Mouse (Mus musculus) intestine, embryonic 15.5 days (tissue): Measurements from ENCODE around the gene Scyl3. TPM values are rescaled to one million over a fixed set of nuclear protein-coding genes. Genes with fewer than 3 reads are reported as not detected.

Experiments
- ATAC-seq: fragments of 200-750 bp; cut with Nextera tagmentation; 2 replicates; pipeline ENCODE4 v1.8.0; 2017; ENCODE audit warnings: moderate TSS enrichment, moderate library complexity
- H3K27ac ChIP-seq: fragments of 300-500 bp; sonication (generic); 2 replicates; pipeline ENCODE4 v1.5.1; 2015; ENCODE audit warnings: mild to moderate bottlenecking, inconsistent platforms
- H3K27me3 ChIP-seq: fragments of 300-500 bp; sonication (generic); replicated peaks from 2 replicates; pipeline ENCODE4 v1.6.1; 2015; ENCODE audit warnings: inconsistent platforms
- H3K36me3 ChIP-seq: fragments of 300-500 bp; sonication (generic); 2 replicates; pipeline ENCODE4 v1.6.1; 2015; ENCODE audit warnings: inconsistent platforms
- H3K4me1 ChIP-seq: fragments of 300-500 bp; sonication (generic); replicated peaks from 2 replicates; pipeline ENCODE4 v1.6.1; 2015; ENCODE audit warnings: inconsistent platforms
- H3K4me2 ChIP-seq: fragments of 300-500 bp; sonication (generic); replicated peaks from 2 replicates; pipeline ENCODE4 v1.6.1; 2015; ENCODE audit warnings: mild to moderate bottlenecking, inconsistent platforms
- H3K4me3 ChIP-seq: fragments of 300-500 bp; sonication (generic); replicated peaks from 2 replicates; pipeline ENCODE4 v1.5.1; 2015; ENCODE audit warnings: inconsistent platforms
- H3K9ac ChIP-seq: fragments of 300-500 bp; sonication (generic); 2 replicates; pipeline ENCODE4 v1.6.1; 2015; ENCODE audit warnings: inconsistent platforms
- H3K9me3 ChIP-seq: fragments of 300-500 bp; sonication (generic); 2 replicates; pipeline ENCODE4 v1.6.1; 2016; ENCODE audit warnings: inconsistent platforms
- WGBS: fragments of 180-500 bp; shearing (Covaris S2); methylation state at CpG from one replicate; pipeline ENCODE4 v1.1.7; 2015; 5-methylcytosine and 5-hydroxymethylcytosine counted together
- polyA plus RNA-seq: library from polyadenylated mRNA; unstranded; fragments of >200 nt; fragmentation: Nextera tagmentation; extraction: Ambion mirVana; gene quantifications from 2 replicates; pipeline ENCODE4 v1.2.1, GENCODE M21; 2015

Gene Scyl3
- polyA plus RNA-seq, 1 experiment from 2014 or later = 16.8 TPM

GRCm38 (mm10) chr1:163911981-163912380, 16.9 kb upstream of the Scyl3 start:
- Histone ChIP-seq H3K27me3 (no peaks in the 10 kb centered on the region), H3K27ac (no peak overlapping the region), H3K9me3 (no peaks in the 10 kb centered on the region), H3K4me1 (no peaks in the 10 kb centered on the region), H3K36me3 (no peaks in the 10 kb centered on the region), H3K4me2 (no peak overlapping the region), H3K4me3 (no peak overlapping the region), H3K9ac (no peak overlapping the region)
- WGBS = 89% methylated on average over 11 of the region's 11 CpGs
- ATAC-seq = no peak

DNA sequence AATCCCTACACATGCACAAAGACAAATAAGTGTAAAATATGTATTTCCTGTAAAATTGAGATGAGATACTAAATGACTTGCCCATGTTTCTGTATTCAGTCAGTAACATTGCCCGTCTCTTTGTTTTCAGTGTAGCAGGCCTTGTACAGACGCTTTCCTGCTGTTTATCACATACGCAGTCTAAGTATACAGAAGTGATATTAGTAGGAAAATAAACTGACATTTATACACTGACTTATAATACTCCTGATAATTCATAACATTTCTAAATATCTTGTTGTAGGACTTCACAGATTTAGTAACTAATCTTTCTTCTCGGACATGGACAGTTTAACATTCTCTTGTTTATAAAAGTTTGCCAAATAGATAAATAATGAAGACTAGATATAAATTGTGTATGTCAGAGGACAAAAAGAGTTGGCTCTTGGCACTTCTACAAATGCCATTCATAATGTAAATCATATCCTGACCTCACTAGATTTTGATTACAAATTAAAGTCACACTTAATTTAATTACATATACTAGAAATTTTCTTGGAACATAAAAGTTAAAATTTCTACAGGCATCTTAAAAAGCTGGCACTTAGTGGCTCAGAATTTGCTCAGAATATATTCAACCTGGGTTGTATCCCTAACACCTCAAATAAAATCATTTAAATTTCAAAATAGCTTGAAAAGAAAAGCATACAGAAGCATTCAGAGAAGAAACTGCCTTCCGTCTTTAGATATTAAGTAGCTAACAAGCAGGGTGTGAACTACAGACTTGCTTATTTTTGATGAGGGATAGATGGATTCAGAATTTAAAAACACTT, 11.3 kb upstream of the Scyl3 start:
- Histone ChIP-seq H3K4me3 (no peak overlapping the region), H3K9ac (no peak overlapping the region), H3K36me3 (no peaks in the 10 kb centered on the region), H3K27me3 (no peaks in the 10 kb centered on the region), H3K4me2 (no peak overlapping the region), H3K27ac (no peak overlapping the region), H3K4me1 (no peaks in the 10 kb centered on the region), H3K9me3 (no peaks in the 10 kb centered on the region)
- 62% methylated on average over 5 of the region's 5 CpGs for WGBS
- no peak for ATAC-seq

DNA sequence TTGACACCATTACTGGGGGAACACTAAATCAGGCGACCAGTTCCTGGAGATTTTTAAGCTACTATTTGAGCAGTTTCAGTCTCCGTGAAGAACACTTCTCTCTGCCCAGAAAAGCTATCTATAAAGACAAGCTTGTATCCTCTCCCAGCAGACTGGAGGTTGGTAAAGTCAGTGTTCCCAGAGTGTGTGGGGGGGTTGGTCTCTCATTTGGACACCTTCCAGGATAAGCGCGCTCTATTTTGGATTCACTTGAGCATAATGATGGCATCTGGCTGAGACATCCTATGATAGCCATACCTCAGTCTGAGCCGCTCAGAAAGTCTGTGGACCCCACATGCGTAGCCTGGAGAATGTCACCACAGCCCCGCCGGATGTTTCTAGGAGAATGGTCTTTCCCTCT, 4.8 kb upstream of the Scyl3 start:
- Histone ChIP-seq H3K4me3 (no peak overlapping the region), H3K9ac (no peak overlapping the region), H3K27me3 (no peaks in the 10 kb centered on the region), H3K9me3 (no peaks in the 10 kb centered on the region), H3K36me3 (no peaks in the 10 kb centered on the region), H3K4me1 (0 out of 2 replicates have a peak, but pooled peaks cover 2% of the 10 kb centered on the region), H3K4me2 (no peak overlapping the region), H3K27ac (no peak overlapping the region)
- no peak for ATAC-seq
- WGBS = 67% methylated on average over 8 of the region's 8 CpGs

DNA sequence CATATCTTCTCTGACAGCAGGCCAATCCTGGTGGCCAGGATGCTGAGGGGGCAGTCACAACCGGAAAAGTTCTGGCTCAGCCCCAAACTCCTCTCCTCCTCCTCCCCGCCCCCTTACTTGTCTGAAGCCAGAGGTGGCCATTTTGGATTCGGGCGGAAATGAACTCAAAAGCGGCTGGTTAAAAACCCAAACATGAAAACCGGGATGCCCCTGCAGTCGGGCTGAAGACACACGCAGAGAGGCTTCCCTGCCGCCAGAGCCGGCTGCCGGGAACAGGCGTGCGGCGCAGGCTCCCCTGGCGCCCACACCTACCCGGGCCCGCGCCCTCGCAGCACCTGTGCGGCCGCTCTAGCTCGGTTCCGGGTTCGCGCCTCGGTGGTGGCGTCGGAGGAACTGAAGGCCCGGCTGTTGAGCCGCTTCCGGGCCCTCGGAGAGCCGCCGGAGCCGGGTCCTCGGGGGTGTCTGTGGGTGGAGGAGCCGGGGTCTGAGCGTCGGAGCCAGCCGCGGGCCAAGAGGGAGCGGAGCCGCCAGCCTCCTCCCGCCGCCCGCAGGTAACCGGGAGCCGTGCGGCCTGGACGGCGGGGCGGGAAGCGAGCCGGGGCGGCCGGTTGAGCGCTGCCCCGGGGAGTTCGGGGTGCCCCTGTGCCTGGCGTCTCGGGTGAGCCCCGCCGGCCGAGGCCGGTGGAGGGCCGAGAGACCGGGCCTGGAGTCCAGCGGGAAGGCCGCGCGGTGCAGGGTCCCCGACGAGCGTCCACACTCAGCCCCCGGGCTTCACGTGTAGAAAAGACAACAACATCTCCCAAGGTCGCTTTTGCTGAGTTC, 947 bp downstream of the Scyl3 start:
- peak; percentile 97 for ATAC-seq
- Histone ChIP-seq H3K4me2 (peak overlapping the region; percentile 79), H3K4me1 (peaks cover 9% of the 10 kb centered on the region), H3K36me3 (0 out of 2 replicates have a peak, but pooled peaks cover 3% of the 10 kb centered on the region), H3K9me3 (no peaks in the 10 kb centered on the region), H3K27ac (peak overlapping the region; percentile 84), H3K9ac (peak overlapping the region; percentile 84), H3K4me3 (peak overlapping the region; percentile 78), H3K27me3 (no peaks in the 10 kb centered on the region)
- WGBS = under 1% methylated on average over 77 of the region's 77 CpGs

GRCm38 (mm10) chr1:163930458-163930794, 1.5 kb downstream of the Scyl3 start:
- H3K4me2 ChIP-seq = peak overlapping the region; percentile 79
- H3K27me3 ChIP-seq = no peaks in the 10 kb centered on the region
- H3K27ac ChIP-seq = peak overlapping the region; percentile 84; the same call in 1 of the 2 replicates
- ATAC-seq = peak; percentile 19
- WGBS = 4% methylated on average over 12 of the region's 12 CpGs
- peak overlapping the region; percentile 78 for H3K4me3 ChIP-seq
- 0 out of 2 replicates have a peak, but pooled peaks cover 4% of the 10 kb centered on the region for H3K36me3 ChIP-seq
- H3K9ac ChIP-seq = peak overlapping the region; percentile 84
- H3K9me3 ChIP-seq = no peaks in the 10 kb centered on the region
- H3K4me1 ChIP-seq = peaks cover 9% of the 10 kb centered on the region

GRCm38 (mm10) chr1:163931801-163932200, 2.9 kb downstream of the Scyl3 start:
- Histone ChIP-seq H3K4me1 (peaks cover 9% of the 10 kb centered on the region), H3K9ac (no peak overlapping the region), H3K27me3 (no peaks in the 10 kb centered on the region), H3K27ac (no peak overlapping the region), H3K9me3 (no peaks in the 10 kb centered on the region), H3K4me2 (no peak overlapping the region; the same call in 1 of the 2 replicates), H3K36me3 (0 out of 2 replicates have a peak, but pooled peaks cover 4% of the 10 kb centered on the region), H3K4me3 (no peak overlapping the region)
- ATAC-seq = no peak
- WGBS = 80% methylated on average over 8 of the region's 8 CpGs

DNA sequence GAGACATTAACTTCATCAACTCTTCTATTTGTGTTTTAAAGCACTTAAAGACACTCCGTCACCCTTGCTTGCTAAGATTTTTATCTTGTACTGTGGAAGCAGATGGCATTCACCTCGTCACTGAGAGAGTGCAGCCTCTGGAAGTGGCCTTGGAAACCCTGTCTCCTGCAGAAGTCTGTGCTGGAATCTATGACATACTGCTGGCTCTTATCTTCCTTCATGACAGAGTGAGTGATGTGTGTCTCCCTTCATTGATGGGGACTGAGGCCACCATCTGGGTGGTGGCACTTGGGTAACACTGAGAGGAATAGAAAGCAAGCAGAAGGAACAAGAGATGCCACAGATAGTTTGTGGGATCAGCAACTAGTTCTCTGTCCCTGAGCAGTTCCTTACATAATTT, 5.7 kb downstream of the Scyl3 start:
- H3K36me3 ChIP-seq = peaks cover 16% of the 10 kb centered on the region; the same call in 1 of the 2 replicates
- no peaks in the 10 kb centered on the region for H3K9me3 ChIP-seq
- no peak for ATAC-seq
- peaks cover 6% of the 10 kb centered on the region for H3K4me1 ChIP-seq
- 83% methylated on average over 2 of the region's 2 CpGs for WGBS
- no peak overlapping the region for H3K27ac ChIP-seq
- H3K27me3 ChIP-seq = no peaks in the 10 kb centered on the region
- no peak overlapping the region for H3K9ac ChIP-seq
- no peak overlapping the region for H3K4me2 ChIP-seq
- H3K4me3 ChIP-seq = no peak overlapping the region

GRCm38 (mm10) chr1:163942056-163942455, 13.2 kb downstream of the Scyl3 start:
- Histone ChIP-seq H3K4me1 (no peaks in the 10 kb centered on the region), H3K4me3 (no peak overlapping the region), H3K27me3 (no peaks in the 10 kb centered on the region), H3K9ac (no peak overlapping the region), H3K9me3 (no peaks in the 10 kb centered on the region), H3K36me3 (peaks cover 31% of the 10 kb centered on the region), H3K4me2 (no peak overlapping the region), H3K27ac (no peak overlapping the region)
- no peak for ATAC-seq
- 45% methylated on average over 6 of the region's 6 CpGs for WGBS

GRCm38 (mm10) chr1:163953396-163953795, 24.5 kb downstream of the Scyl3 start:
- Histone ChIP-seq H3K9me3 (no peaks in the 10 kb centered on the region), H3K27ac (no peak overlapping the region), H3K4me3 (no peak overlapping the region), H3K27me3 (no peaks in the 10 kb centered on the region), H3K9ac (no peak overlapping the region), H3K36me3 (peaks cover 18% of the 10 kb centered on the region), H3K4me1 (no peaks in the 10 kb centered on the region), H3K4me2 (no peak overlapping the region)
- ATAC-seq = no peak
- 84% methylated on average over 2 of the region's 2 CpGs for WGBS

GRCm38 (mm10) chr1:163958036-163958435, 29.1 kb downstream of the Scyl3 start:
- Histone ChIP-seq H3K9ac (no peak overlapping the region), H3K4me1 (no peaks in the 10 kb centered on the region), H3K9me3 (no peaks in the 10 kb centered on the region), H3K27me3 (no peaks in the 10 kb centered on the region), H3K4me3 (no peak overlapping the region), H3K27ac (no peak overlapping the region), H3K4me2 (no peak overlapping the region), H3K36me3 (peaks cover 9% of the 10 kb centered on the region)
- WGBS = 80% methylated on average over 3 of the region's 3 CpGs
- no peak for ATAC-seq

DNA sequence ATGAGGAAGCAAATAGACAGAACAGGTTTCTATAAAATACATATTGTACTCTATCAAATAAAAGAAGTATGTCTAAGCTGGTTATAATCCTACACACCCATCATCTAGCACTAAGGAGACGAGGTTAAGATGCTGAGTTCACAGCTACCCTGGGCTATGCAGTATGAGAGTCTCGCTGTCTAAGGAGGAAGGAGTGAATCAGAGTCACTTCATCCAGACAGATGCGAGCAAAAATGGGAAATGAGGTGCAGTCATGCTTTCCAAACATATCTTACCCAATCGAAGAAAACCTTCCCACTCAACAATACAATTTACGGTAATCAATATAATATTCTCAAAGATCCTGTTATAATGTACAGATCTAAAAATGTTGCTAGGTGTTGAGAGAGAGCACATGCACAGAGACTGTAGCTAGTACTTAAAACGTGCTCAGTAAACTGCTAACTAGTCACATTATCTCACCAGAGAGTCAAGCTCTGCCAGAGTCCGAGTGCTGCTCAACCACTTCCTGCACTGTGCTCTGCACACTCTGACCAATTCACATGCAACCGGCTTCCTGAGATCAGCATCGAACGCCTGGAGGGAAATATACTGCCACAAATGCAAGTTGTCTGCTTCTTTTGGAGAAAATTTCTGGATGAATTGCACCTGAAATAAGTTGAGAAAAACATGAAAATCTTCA, 35.2 kb downstream of the Scyl3 start:
- Histone ChIP-seq H3K9ac (no peak overlapping the region), H3K27ac (no peak overlapping the region), H3K4me1 (no peaks in the 10 kb centered on the region), H3K4me3 (no peak overlapping the region), H3K27me3 (no peaks in the 10 kb centered on the region), H3K36me3 (no peaks in the 10 kb centered on the region; the same call in 1 of the 2 replicates), H3K4me2 (no peak overlapping the region), H3K9me3 (no peaks in the 10 kb centered on the region)
- ATAC-seq = no peak
- 86% methylated on average over 10 of the region's 10 CpGs for WGBS

DNA sequence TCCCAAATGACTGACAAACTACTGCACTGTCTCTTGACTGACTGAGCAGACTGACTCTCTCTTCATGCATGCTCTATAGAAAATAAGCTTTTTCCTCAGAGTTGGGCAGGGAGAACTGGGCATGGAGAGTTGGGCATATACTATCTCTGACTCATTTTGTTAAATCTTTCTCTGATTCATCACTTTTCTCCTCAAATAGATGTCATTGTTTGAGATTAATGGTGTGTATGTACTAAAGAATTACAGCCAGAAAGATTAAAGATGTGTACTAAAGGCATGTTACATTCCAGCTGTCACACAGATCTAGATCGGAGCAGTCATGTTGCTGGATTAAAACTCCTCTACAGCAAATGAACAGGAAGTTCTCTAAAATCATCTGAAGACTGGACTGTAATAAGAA, 45.6 kb downstream of the Scyl3 start:
- H3K36me3 ChIP-seq = no peaks in the 10 kb centered on the region
- H3K27ac ChIP-seq = no peak overlapping the region
- H3K9me3 ChIP-seq = no peaks in the 10 kb centered on the region
- no peaks in the 10 kb centered on the region for H3K27me3 ChIP-seq
- no peak overlapping the region for H3K9ac ChIP-seq
- H3K4me3 ChIP-seq = no peak overlapping the region
- no peak for ATAC-seq
- WGBS = 75% methylated on average over 1 of the region's 1 CpGs
- H3K4me2 ChIP-seq = no peak overlapping the region
- no peaks in the 10 kb centered on the region for H3K4me1 ChIP-seq
